Mouse (Mus musculus): Measurements from ENCODE around the gene Dysf. TPM values are rescaled to one million over a fixed set of nuclear protein-coding genes. Genes with fewer than 3 reads are reported as not detected.

Dysf gene
- total and polyA plus RNA-seq, 2 experiments from 2014 or later: 1.4 to 1.7 TPM

DNA sequence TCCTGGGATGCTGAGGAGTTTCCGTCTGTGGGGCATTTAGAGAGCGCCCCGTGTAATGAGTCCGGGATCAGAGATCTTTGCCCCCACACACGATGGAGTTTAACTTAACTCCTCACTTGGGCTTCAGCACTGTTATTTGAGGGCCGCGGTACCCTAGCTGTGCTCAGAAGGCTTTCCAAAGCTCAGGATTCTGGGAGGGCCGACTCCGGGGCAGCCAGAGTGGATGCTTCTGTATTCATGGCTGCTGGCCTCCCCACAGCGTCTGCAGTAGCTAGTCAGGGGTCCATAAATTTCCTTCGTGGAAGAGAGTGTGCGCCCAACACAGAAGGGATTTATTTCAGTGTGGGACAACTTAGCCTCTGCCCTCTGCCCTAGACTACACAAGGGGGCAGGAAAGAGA lies 97.7 kb downstream of the Dysf start:
- Histone ChIP-seq H3K4me2 (ENCODE audit: low read depth, low read length, poor library complexity, severe bottlenecking) (peak overlapping the region; percentile 74), H3K27me3 (ENCODE audit: insufficient read depth, low read length) (0 out of 2 replicates have a peak, but pooled peaks cover 9% of the 10 kb centered on the region), H3K4me1 (ENCODE audit: insufficient read depth, low read length) (0 out of 2 replicates have a peak, but pooled peaks cover 7% of the 10 kb centered on the region), H3K27ac (ENCODE audit: low read depth, low read length) (no peak overlapping the region), H3K4me3 (ENCODE audit: low read depth, low read length) (peak overlapping the region; percentile 41), H3K9ac (replicated peaks; ENCODE audit: low read length, poor library complexity, severe bottlenecking) (0 out of 2 replicates have a peak overlapping the region, but pooled peaks have one; percentile 50), H3K36me3 (ENCODE audit: insufficient read depth, low read length) (no peaks in the 10 kb centered on the region), H3K9me3 (ENCODE audit: low read length) (no peaks in the 10 kb centered on the region)
- no peak for TF ChIP-seq CTCF (IDR thresholded peaks at IDR 0.05)
- DNase-seq (ENCODE audit: low spot score) (no peak), ATAC-seq (ENCODE audit: low FRiP score) (no peak)
- WGBS: 14% methylated on average over 12 of the region's 12 CpGs

GRCm38 (mm10) chr6:84110377-84110776 lies 102.0 kb downstream of the Dysf start:
- no peak for ATAC-seq (ENCODE audit: low FRiP score)
- H3K27me3 ChIP-seq (ENCODE audit: insufficient read depth, low read length): 0 out of 2 replicates have a peak, but pooled peaks cover under 1% of the 10 kb centered on the region
- no peak for TF ChIP-seq CTCF (IDR thresholded peaks at IDR 0.05)
- no peaks in the 10 kb centered on the region for H3K36me3 ChIP-seq (ENCODE audit: insufficient read depth, low read length)
- 0 out of 2 replicates have a peak, but pooled peaks cover 5% of the 10 kb centered on the region for H3K4me1 ChIP-seq (ENCODE audit: insufficient read depth, low read length)
- no peak overlapping the region for H3K9ac ChIP-seq (replicated peaks; ENCODE audit: low read length, poor library complexity, severe bottlenecking)
- DNase-seq (ENCODE audit: low spot score): no peak
- H3K27ac ChIP-seq (ENCODE audit: low read depth, low read length): no peak overlapping the region
- H3K4me3 ChIP-seq (ENCODE audit: low read depth, low read length): no peak overlapping the region
- no peak overlapping the region for H3K4me2 ChIP-seq (ENCODE audit: low read depth, low read length, poor library complexity, severe bottlenecking)
- WGBS: 83% methylated on average over 6 of the region's 6 CpGs
- H3K9me3 ChIP-seq (ENCODE audit: low read length): no peaks in the 10 kb centered on the region

GRCm38 (mm10) chr6:84111106-84111505 lies 102.7 kb downstream of the Dysf start:
- Histone ChIP-seq H3K9me3 (ENCODE audit: low read length) (no peaks in the 10 kb centered on the region), H3K36me3 (ENCODE audit: insufficient read depth, low read length) (no peaks in the 10 kb centered on the region), H3K9ac (replicated peaks; ENCODE audit: low read length, poor library complexity, severe bottlenecking) (no peak overlapping the region), H3K27me3 (ENCODE audit: insufficient read depth, low read length) (no peaks in the 10 kb centered on the region), H3K4me3 (ENCODE audit: low read depth, low read length) (no peak overlapping the region), H3K4me1 (ENCODE audit: insufficient read depth, low read length) (no peaks in the 10 kb centered on the region), H3K27ac (ENCODE audit: low read depth, low read length) (no peak overlapping the region), H3K4me2 (ENCODE audit: low read depth, low read length, poor library complexity, severe bottlenecking) (no peak overlapping the region)
- 88% methylated on average over 11 of the region's 11 CpGs for whole genome bisulfite sequencing
- DNase-seq (ENCODE audit: low spot score) (no peak), ATAC-seq (ENCODE audit: low FRiP score) (no peak)
- TF ChIP-seq CTCF (IDR thresholded peaks at IDR 0.05): no peak

DNA sequence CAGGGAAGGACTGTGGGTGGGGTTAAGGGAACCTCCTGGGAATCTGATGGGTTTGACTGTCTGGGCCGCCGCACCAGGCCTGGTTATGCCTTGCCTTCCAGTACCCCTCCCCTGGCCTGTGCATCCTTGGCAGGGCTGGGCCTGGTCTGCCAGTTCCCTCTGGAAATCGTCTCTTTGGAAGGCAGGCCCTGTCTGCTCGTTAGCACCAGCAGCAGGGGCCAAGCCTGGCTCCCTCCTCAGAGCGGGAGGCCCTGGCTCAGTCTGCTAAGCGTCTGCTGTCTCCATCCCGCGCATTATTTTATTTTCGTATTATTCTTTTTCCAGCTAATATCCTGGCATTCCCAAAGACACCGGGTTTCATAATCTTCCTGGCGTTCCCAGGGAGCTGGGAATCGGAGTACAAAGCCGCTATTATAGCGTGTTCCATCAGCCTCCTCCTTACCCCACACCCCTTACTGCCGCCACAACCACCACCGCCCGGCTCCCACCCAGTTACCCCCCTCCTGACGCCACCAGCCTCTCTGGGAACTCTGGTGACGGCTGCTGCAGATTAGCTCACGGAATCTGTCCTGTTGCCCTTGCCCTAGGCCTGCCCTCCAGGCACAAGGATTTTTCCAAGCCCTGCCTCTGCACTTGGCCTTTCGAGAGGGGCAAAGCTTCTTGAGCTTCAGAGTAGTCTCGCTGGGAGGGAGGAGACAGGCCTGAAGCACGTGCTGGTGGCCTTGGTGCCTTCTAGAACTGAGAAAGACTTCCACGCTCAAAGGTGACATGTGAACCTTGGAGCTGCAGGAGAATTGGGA lies 111.5 kb downstream of the Dysf start:
- WGBS: 54% methylated on average over 24 of the region's 24 CpGs
- DNase-seq (ENCODE audit: low spot score) (no peak), ATAC-seq (ENCODE audit: low FRiP score) (no peak)
- no peaks in the 10 kb centered on the region for H3K9me3 ChIP-seq (ENCODE audit: low read length)
- no peak for TF ChIP-seq CTCF (IDR thresholded peaks at IDR 0.05)
- H3K4me1 ChIP-seq (ENCODE audit: insufficient read depth, low read length): no peaks in the 10 kb centered on the region
- H3K36me3 ChIP-seq (ENCODE audit: insufficient read depth, low read length): no peaks in the 10 kb centered on the region
- no peak overlapping the region for H3K9ac ChIP-seq (replicated peaks; ENCODE audit: low read length, poor library complexity, severe bottlenecking)
- no peak overlapping the region for H3K4me2 ChIP-seq (ENCODE audit: low read depth, low read length, poor library complexity, severe bottlenecking)
- H3K27ac ChIP-seq (ENCODE audit: low read depth, low read length): peak overlapping the region; percentile 18; the same call in 1 of the 2 replicates
- no peaks in the 10 kb centered on the region for H3K27me3 ChIP-seq (ENCODE audit: insufficient read depth, low read length)
- H3K4me3 ChIP-seq (ENCODE audit: low read depth, low read length): no peak overlapping the region

GRCm38 (mm10) chr6:84124609-84125008 lies 116.2 kb downstream of the Dysf start:
- 85% methylated on average over 9 of the region's 9 CpGs for WGBS
- H3K27me3 ChIP-seq (ENCODE audit: insufficient read depth, low read length): no peaks in the 10 kb centered on the region
- TF ChIP-seq CTCF (IDR thresholded peaks at IDR 0.05): no peak
- no peaks in the 10 kb centered on the region for H3K9me3 ChIP-seq (ENCODE audit: low read length)
- H3K4me2 ChIP-seq (ENCODE audit: low read depth, low read length, poor library complexity, severe bottlenecking): no peak overlapping the region
- DNase-seq (ENCODE audit: low spot score) (no peak), ATAC-seq (ENCODE audit: low FRiP score) (no peak)
- no peaks in the 10 kb centered on the region for H3K4me1 ChIP-seq (ENCODE audit: insufficient read depth, low read length)
- no peak overlapping the region for H3K9ac ChIP-seq (replicated peaks; ENCODE audit: low read length, poor library complexity, severe bottlenecking)
- H3K36me3 ChIP-seq (ENCODE audit: insufficient read depth, low read length): no peaks in the 10 kb centered on the region
- no peak overlapping the region for H3K27ac ChIP-seq (ENCODE audit: low read depth, low read length)
- H3K4me3 ChIP-seq (ENCODE audit: low read depth, low read length): no peak overlapping the region

DNA sequence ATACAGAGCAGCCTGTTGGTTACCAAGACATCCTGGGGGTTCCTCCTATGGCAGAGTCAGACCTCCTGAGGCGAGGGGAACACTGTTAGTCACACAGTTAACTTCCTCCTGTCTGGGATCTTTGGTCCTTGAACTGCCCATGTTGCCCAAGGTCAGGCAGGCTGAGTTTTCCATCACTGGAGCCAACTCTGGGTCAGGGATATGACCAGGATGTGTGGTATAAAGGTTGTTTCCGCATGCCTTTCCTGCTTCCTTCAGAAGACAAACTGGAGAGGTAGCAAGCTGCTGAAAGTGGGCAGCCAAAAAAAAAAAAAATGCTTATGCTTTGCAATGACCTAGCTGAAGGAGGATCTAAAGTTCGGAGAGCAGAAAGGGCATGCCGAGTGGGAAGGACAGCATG lies 116.7 kb downstream of the Dysf start:
- TF ChIP-seq CTCF (IDR thresholded peaks at IDR 0.05): no peak
- Histone ChIP-seq H3K4me3 (ENCODE audit: low read depth, low read length) (no peak overlapping the region), H3K4me2 (ENCODE audit: low read depth, low read length, poor library complexity, severe bottlenecking) (no peak overlapping the region), H3K27me3 (ENCODE audit: insufficient read depth, low read length) (no peaks in the 10 kb centered on the region), H3K9me3 (ENCODE audit: low read length) (no peaks in the 10 kb centered on the region), H3K27ac (ENCODE audit: low read depth, low read length) (no peak overlapping the region), H3K9ac (replicated peaks; ENCODE audit: low read length, poor library complexity, severe bottlenecking) (no peak overlapping the region), H3K4me1 (ENCODE audit: insufficient read depth, low read length) (no peaks in the 10 kb centered on the region), H3K36me3 (ENCODE audit: insufficient read depth, low read length) (no peaks in the 10 kb centered on the region)
- no peak for DNase-seq (ENCODE audit: low spot score)
- no peak for ATAC-seq (ENCODE audit: low FRiP score)
- WGBS: 76% methylated on average over 4 of the region's 4 CpGs
